Mouse (Mus musculus): ENCODE data around the gene Apmap. TPM values are rescaled to one million over a fixed set of nuclear protein-coding genes. Genes with fewer than 3 reads are reported as not detected.

Apmap gene
- polyA plus RNA-seq, 1 experiment = 20.5 TPM

DNA sequence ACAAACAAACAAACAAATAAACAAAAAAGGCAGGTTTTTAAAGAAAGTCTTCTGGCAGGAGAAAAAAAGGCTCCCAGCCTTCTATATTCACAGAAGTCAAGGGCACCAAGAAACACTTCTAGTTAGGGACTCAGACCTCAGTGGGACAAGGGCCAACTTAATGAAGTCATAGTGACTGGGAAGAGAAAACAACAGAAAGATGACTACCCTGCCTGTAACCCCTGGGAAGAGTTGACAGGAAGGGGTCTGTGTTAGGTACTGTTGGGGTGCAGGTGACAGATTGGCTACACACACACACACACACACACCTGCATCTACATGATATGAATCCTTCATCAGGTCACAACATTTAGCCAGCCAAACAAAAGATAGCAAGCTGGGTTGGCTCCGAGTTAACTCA lies 34.8 kb upstream of the Apmap start:
- WGBS = 76% methylated on average over 1 of the region's 1 CpGs
- TF ChIP-seq POLR2A (IDR thresholded peaks at IDR 0.05; ENCODE audit: low read depth, low read length) (no peak), CTCF (IDR thresholded peaks at IDR 0.05; ENCODE audit: extremely low read depth, insufficient read depth, insufficient read length, insufficient replicate concordance) (no peak)
- peaks cover 15% of the 10 kb centered on the region for H3K36me3 ChIP-seq (ENCODE audit: control insufficient read depth, insufficient read depth, low read length)
- H3K4me3 ChIP-seq (ENCODE audit: extremely low read depth, insufficient read depth, insufficient read length) = no peak overlapping the region
- H3K27ac ChIP-seq (ENCODE audit: insufficient read depth, low read length) = no peak overlapping the region
- peaks cover 17% of the 10 kb centered on the region; the same call in 1 of the 2 replicates for H3K4me1 ChIP-seq (ENCODE audit: control insufficient read depth, insufficient read depth, insufficient read length)
- H3K27me3 ChIP-seq (ENCODE audit: control insufficient read depth, insufficient read depth, low read length) = no peaks in the 10 kb centered on the region
- no peak for DNase-seq (ENCODE audit: low read depth in 1 of 2, low spot score in 2 of 2)

DNA sequence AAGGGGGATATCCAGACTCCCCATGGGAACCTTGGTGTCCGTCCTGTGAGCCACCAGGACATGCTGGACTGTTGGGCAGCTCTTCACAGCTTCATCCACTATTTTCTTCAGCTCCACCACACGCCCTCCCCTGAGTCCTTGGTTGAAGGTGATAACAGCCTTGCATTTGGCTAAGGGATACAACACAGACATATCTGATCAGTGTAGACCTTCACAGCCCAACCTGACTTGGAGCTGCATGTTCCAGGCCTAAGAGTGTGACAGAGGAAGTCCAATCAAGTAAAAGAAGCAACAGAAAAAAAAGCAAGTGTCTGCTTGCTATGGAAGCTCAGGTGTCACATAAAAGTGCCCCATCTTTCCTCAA lies 30.0 kb upstream of the Apmap start:
- no peak for TF ChIP-seq POLR2A (IDR thresholded peaks at IDR 0.05; ENCODE audit: low read depth, low read length)
- no peak for TF ChIP-seq CTCF (IDR thresholded peaks at IDR 0.05; ENCODE audit: extremely low read depth, insufficient read depth, insufficient read length, insufficient replicate concordance)

DNA sequence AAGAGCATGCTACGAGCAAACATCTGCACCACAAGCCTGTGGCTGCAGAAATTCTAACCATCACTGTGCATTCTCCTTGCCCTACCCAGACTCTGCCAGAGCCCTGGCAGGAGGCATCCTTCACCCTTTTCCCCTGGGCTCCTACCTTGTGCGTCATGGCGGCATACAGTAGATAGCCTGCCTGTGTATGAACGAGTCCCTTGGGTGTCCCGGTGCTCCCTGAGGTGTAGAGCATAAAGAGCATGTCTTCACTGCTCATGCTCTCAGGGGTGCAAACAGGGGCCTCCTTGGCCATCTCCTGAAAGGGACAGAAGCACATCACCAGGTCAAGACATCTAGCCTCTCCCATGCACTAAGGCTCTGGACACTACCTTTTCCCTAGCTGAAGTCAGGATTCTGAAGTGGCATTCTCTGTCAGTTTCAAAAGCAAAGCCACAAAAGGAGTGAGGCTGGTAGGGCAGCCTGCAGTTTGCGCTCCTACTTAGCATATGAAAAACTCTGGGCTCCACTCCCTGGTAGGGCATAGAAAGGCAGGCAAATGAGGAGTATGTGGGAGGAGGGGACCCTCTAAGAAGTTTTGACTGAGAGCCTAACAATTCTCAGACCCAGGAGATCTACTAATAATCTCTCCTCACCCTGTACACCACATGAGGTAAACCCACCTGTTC lies 29.5 kb upstream of the Apmap start:
- Histone ChIP-seq H3K27me3 (ENCODE audit: control insufficient read depth, insufficient read depth, low read length) (no peaks in the 10 kb centered on the region), H3K36me3 (ENCODE audit: control insufficient read depth, insufficient read depth, low read length) (peaks cover 32% of the 10 kb centered on the region), H3K27ac (ENCODE audit: insufficient read depth, low read length) (no peak overlapping the region), H3K4me1 (ENCODE audit: control insufficient read depth, insufficient read depth, insufficient read length) (no peaks in the 10 kb centered on the region), H3K4me3 (ENCODE audit: extremely low read depth, insufficient read depth, insufficient read length) (no peak overlapping the region)
- WGBS = 88% methylated on average over 6 of the region's 6 CpGs
- no peak for TF ChIP-seq CTCF (IDR thresholded peaks at IDR 0.05; ENCODE audit: extremely low read depth, insufficient read depth, insufficient read length, insufficient replicate concordance)
- no peak for TF ChIP-seq POLR2A (IDR thresholded peaks at IDR 0.05; ENCODE audit: low read depth, low read length)
- DNase-seq (ENCODE audit: low read depth in 1 of 2, low spot score in 2 of 2) = no peak

More for the DNA sequence above, 30.0 kb upstream of the Apmap start:
- Histone ChIP-seq H3K27ac (ENCODE audit: insufficient read depth, low read length) (no peak overlapping the region), H3K27me3 (ENCODE audit: control insufficient read depth, insufficient read depth, low read length) (no peaks in the 10 kb centered on the region), H3K36me3 (ENCODE audit: control insufficient read depth, insufficient read depth, low read length) (peaks cover 30% of the 10 kb centered on the region), H3K4me3 (ENCODE audit: extremely low read depth, insufficient read depth, insufficient read length) (no peak overlapping the region), H3K4me1 (ENCODE audit: control insufficient read depth, insufficient read depth, insufficient read length) (no peaks in the 10 kb centered on the region)
- 74% methylated on average over 2 of the region's 2 CpGs for WGBS
- DNase-seq (ENCODE audit: low read depth in 1 of 2, low spot score in 2 of 2) = no peak

DNA sequence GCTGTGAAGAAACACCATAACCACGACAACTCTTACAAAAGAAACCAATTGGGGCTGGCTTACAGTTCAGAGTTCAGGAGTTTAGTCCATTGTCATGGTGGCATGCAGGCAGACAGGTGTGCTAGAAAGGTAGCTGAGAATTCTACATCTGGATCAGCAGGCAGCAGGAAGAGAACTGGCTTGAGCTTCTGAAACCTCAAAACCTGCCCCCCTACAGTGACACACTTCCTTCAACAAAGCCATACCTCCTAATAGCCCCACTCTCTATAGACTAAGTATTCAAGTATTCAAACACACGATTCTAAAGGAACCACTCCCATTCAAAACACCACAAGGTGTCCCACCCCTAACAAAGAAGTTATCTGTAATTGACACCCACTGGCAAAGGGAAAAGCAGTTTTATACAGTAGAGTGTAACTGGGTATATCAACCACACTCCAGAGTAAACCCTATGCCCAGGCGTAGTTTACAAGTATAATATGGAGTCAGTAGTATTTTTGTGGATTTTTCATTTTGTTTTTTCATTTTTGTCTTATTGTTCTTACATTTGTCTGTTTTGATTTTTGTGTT lies 27.6 kb upstream of the Apmap start:
- TF ChIP-seq POLR2A (IDR thresholded peaks at IDR 0.05; ENCODE audit: low read depth, low read length) (no peak), CTCF (IDR thresholded peaks at IDR 0.05; ENCODE audit: extremely low read depth, insufficient read depth, insufficient read length, insufficient replicate concordance) (no peak)
- peaks cover 24% of the 10 kb centered on the region for H3K36me3 ChIP-seq (ENCODE audit: control insufficient read depth, insufficient read depth, low read length)
- WGBS = 76% methylated on average over 3 of the region's 3 CpGs
- no peak overlapping the region for H3K4me3 ChIP-seq (ENCODE audit: extremely low read depth, insufficient read depth, insufficient read length)
- DNase-seq (ENCODE audit: low read depth in 1 of 2, low spot score in 2 of 2) = no peak
- no peak overlapping the region for H3K27ac ChIP-seq (ENCODE audit: insufficient read depth, low read length)
- no peaks in the 10 kb centered on the region for H3K4me1 ChIP-seq (ENCODE audit: control insufficient read depth, insufficient read depth, insufficient read length)
- no peaks in the 10 kb centered on the region for H3K27me3 ChIP-seq (ENCODE audit: control insufficient read depth, insufficient read depth, low read length)

DNA sequence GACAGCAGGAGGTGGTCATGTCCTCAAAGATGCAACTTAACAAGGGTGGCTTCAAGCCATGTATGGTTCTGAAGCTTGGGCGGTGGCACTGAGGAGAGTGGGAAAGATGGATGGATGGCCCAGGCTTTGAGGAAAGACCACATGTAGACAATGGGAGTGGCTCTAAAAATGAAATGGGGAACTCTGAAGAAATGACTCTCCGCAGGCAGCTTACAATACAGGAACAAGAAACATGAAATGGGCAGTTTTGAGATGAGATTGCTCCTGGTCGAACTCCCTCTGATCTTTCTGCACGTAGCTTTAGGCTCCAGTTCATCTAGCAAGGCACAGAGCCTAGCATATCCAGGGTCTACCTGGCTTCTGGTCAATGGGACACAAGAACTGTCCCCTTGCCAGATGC lies 20.9 kb upstream of the Apmap start:
- DNase-seq (ENCODE audit: low read depth in 1 of 2, low spot score in 2 of 2) = no peak
- H3K4me1 ChIP-seq (ENCODE audit: control insufficient read depth, insufficient read depth, insufficient read length) = no peaks in the 10 kb centered on the region
- H3K27me3 ChIP-seq (ENCODE audit: control insufficient read depth, insufficient read depth, low read length) = no peaks in the 10 kb centered on the region
- 78% methylated on average over 4 of the region's 4 CpGs for WGBS
- H3K36me3 ChIP-seq (ENCODE audit: control insufficient read depth, insufficient read depth, low read length) = peaks cover 38% of the 10 kb centered on the region
- TF ChIP-seq CTCF (IDR thresholded peaks at IDR 0.05; ENCODE audit: extremely low read depth, insufficient read depth, insufficient read length, insufficient replicate concordance) (no peak), POLR2A (IDR thresholded peaks at IDR 0.05; ENCODE audit: low read depth, low read length) (no peak)
- no peak overlapping the region for H3K4me3 ChIP-seq (ENCODE audit: extremely low read depth, insufficient read depth, insufficient read length)
- H3K27ac ChIP-seq (ENCODE audit: insufficient read depth, low read length) = no peak overlapping the region

DNA sequence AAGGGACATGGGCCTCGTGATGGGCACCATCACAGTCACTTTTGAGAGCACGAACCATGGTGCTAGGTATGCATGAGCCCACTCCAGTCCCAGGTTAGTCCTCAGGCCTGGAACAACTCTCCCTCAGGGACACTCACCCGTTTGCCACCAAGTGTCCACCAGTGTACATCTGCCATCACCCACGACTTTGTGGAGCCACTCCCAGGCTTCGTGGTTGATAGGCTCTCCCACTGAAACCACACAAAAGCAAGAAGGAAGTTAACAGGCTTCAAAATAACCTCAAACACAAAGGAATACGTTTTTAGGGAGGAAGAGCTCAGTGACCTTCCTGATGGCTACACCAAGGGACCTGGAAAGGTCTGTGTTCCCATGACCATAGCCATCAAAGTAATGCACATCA lies 18.8 kb upstream of the Apmap start:
- 37% methylated on average over 6 of the region's 6 CpGs for WGBS
- no peaks in the 10 kb centered on the region for H3K27me3 ChIP-seq (ENCODE audit: control insufficient read depth, insufficient read depth, low read length)
- H3K4me3 ChIP-seq (ENCODE audit: extremely low read depth, insufficient read depth, insufficient read length) = no peak overlapping the region
- TF ChIP-seq POLR2A (IDR thresholded peaks at IDR 0.05; ENCODE audit: low read depth, low read length) (no peak), CTCF (IDR thresholded peaks at IDR 0.05; ENCODE audit: extremely low read depth, insufficient read depth, insufficient read length, insufficient replicate concordance) (no peak)
- H3K27ac ChIP-seq (ENCODE audit: insufficient read depth, low read length) = no peak overlapping the region
- no peak for DNase-seq (ENCODE audit: low read depth in 1 of 2, low spot score in 2 of 2)
- H3K36me3 ChIP-seq (ENCODE audit: control insufficient read depth, insufficient read depth, low read length) = peaks cover 32% of the 10 kb centered on the region
- H3K4me1 ChIP-seq (ENCODE audit: control insufficient read depth, insufficient read depth, insufficient read length) = no peaks in the 10 kb centered on the region

DNA sequence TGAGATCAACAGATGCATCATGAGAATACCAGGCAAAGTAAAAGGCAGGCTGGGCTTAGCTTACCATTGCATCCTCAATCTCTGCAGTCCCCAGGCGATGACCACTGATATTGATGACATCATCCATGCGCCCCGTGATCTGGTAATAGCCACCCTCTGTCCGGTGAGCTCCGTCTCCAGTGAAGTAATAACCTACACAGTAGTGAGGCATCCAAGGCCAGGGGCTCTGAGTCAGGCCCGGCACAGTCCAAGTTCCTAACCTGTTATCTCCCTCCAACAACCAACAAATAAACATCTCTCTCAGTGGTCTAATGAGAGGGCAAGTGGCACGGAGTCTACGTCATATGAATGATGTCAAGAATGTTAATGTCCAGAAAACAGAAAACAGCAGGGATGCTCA lies 16.6 kb upstream of the Apmap start:
- H3K4me3 ChIP-seq (ENCODE audit: extremely low read depth, insufficient read depth, insufficient read length) = no peak overlapping the region
- no peaks in the 10 kb centered on the region for H3K4me1 ChIP-seq (ENCODE audit: control insufficient read depth, insufficient read depth, insufficient read length)
- H3K27ac ChIP-seq (ENCODE audit: insufficient read depth, low read length) = no peak overlapping the region
- H3K36me3 ChIP-seq (ENCODE audit: control insufficient read depth, insufficient read depth, low read length) = peaks cover 46% of the 10 kb centered on the region
- TF ChIP-seq POLR2A (IDR thresholded peaks at IDR 0.05; ENCODE audit: low read depth, low read length) = no peak
- TF ChIP-seq CTCF (IDR thresholded peaks at IDR 0.05; ENCODE audit: extremely low read depth, insufficient read depth, insufficient read length, insufficient replicate concordance) = no peak
- 94% methylated on average over 8 of the region's 8 CpGs for WGBS
- H3K27me3 ChIP-seq (ENCODE audit: control insufficient read depth, insufficient read depth, low read length) = no peaks in the 10 kb centered on the region
- DNase-seq (ENCODE audit: low read depth in 1 of 2, low spot score in 2 of 2) = no peak

Data from spleen, adult 2 months (tissue).